Mouse (Mus musculus): Measurements from ENCODE around the gene Sema4a. TPM values are rescaled to one million over a fixed set of nuclear protein-coding genes. Genes with fewer than 3 reads are reported as not detected.

Sema4a gene
- polyA plus RNA-seq, 1 experiment from 2014 or later = 12.2 TPM

- no peak for DNase-seq (ENCODE audit: low spot score)
- H3K4me3 ChIP-seq (ENCODE audit: low read depth, low read length) = peak overlapping the region; percentile 60
Observed at GRCm38 (mm10) chr3:88502031-88502571, 41.1 kb upstream of the Sema4a start.

DNA sequence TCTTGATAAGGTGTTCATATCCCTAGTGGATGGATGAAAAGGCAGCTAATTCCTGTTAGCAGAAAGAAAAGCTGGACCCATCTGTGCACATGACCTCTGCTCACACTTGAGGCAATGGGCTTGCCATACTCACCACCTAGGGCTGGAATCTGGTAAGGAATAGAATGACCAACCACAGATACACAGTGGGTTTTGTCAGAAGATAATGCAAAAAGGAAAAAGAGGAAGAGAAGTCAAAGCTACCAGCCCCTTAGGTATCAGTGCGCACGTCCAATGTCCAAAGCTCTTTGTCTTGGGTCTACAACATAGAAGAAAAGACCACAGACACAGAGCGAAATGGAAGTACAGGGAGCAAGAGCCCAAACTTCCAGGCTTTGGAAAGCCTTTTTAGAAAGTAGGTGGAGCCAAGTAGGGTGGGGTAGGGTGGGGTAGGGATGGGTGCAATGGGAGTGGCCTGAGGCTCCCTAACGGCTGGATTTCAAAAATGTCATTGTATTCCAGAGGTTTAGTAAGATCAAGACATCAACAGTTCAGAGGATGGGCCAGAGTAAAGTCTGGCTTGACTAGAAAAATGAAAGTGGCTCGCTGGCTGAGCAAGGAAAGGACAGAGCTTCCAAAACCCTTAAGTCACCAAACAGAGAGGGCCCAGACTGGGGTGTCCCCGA is 40.5 kb upstream of the Sema4a start:
- no peak for ATAC-seq
- Histone ChIP-seq H3K9ac (ENCODE audit: low read length) (no peak overlapping the region), H3K4me3 (ENCODE audit: low read depth, low read length) (no peak overlapping the region), H3K27ac (ENCODE audit: low read depth, low read length) (no peak overlapping the region), H3K36me3 (ENCODE audit: control insufficient read depth, insufficient read depth, low read length) (no peaks in the 10 kb centered on the region), H3K9me3 (replicated peaks; ENCODE audit: control insufficient read depth, low read length) (no peaks in the 10 kb centered on the region), H3K4me1 (ENCODE audit: control insufficient read depth, insufficient read depth, low read length) (peaks cover 2% of the 10 kb centered on the region; the same call in 1 of the 2 replicates), H3K4me2 (ENCODE audit: low read length) (peak overlapping the region; percentile 99; the same call in 1 of the 2 replicates), H3K27me3 (replicated peaks; ENCODE audit: control insufficient read depth, insufficient read depth, low read length) (no peaks in the 10 kb centered on the region)
- WGBS = 58% methylated on average over 6 of the region's 6 CpGs
- DNase-seq (ENCODE audit: low spot score) = no peak

More at GRCm38 (mm10) chr3:88502031-88502571, 41.1 kb upstream of the Sema4a start:
- Histone ChIP-seq H3K36me3 (ENCODE audit: control insufficient read depth, insufficient read depth, low read length) (no peaks in the 10 kb centered on the region), H3K9me3 (replicated peaks; ENCODE audit: control insufficient read depth, low read length) (no peaks in the 10 kb centered on the region), H3K9ac (ENCODE audit: low read length) (peak overlapping the region; percentile 79), H3K27ac (ENCODE audit: low read depth, low read length) (no peak overlapping the region), H3K4me1 (ENCODE audit: control insufficient read depth, insufficient read depth, low read length) (peaks cover 2% of the 10 kb centered on the region; the same call in 1 of the 2 replicates), H3K4me2 (ENCODE audit: low read length) (peak overlapping the region; percentile 99), H3K27me3 (replicated peaks; ENCODE audit: control insufficient read depth, insufficient read depth, low read length) (no peaks in the 10 kb centered on the region)
- 19% methylated on average over 11 of the region's 11 CpGs for WGBS
- no peak for ATAC-seq

GRCm38 (mm10) chr3:88500655-88501365 is 39.8 kb upstream of the Sema4a start:
- Histone ChIP-seq H3K27ac (ENCODE audit: low read depth, low read length) (no peak overlapping the region), H3K4me3 (ENCODE audit: low read depth, low read length) (no peak overlapping the region), H3K9me3 (replicated peaks; ENCODE audit: control insufficient read depth, low read length) (no peaks in the 10 kb centered on the region), H3K9ac (ENCODE audit: low read length) (no peak overlapping the region), H3K36me3 (ENCODE audit: control insufficient read depth, insufficient read depth, low read length) (no peaks in the 10 kb centered on the region), H3K27me3 (replicated peaks; ENCODE audit: control insufficient read depth, insufficient read depth, low read length) (no peaks in the 10 kb centered on the region), H3K4me2 (ENCODE audit: low read length) (no peak overlapping the region), H3K4me1 (ENCODE audit: control insufficient read depth, insufficient read depth, low read length) (peaks cover 2% of the 10 kb centered on the region; the same call in 1 of the 2 replicates)
- no peak for ATAC-seq
- 38% methylated on average over 4 of the region's 4 CpGs for WGBS
- no peak for DNase-seq (ENCODE audit: low spot score)

GRCm38 (mm10) chr3:88500087-88500486 is 39.1 kb upstream of the Sema4a start:
- WGBS = 83% methylated on average over 7 of the region's 7 CpGs
- Histone ChIP-seq H3K27me3 (replicated peaks; ENCODE audit: control insufficient read depth, insufficient read depth, low read length) (no peaks in the 10 kb centered on the region), H3K36me3 (ENCODE audit: control insufficient read depth, insufficient read depth, low read length) (no peaks in the 10 kb centered on the region), H3K9me3 (replicated peaks; ENCODE audit: control insufficient read depth, low read length) (no peaks in the 10 kb centered on the region), H3K4me3 (ENCODE audit: low read depth, low read length) (no peak overlapping the region), H3K27ac (ENCODE audit: low read depth, low read length) (no peak overlapping the region), H3K9ac (ENCODE audit: low read length) (no peak overlapping the region), H3K4me2 (ENCODE audit: low read length) (no peak overlapping the region), H3K4me1 (ENCODE audit: control insufficient read depth, insufficient read depth, low read length) (peaks cover 2% of the 10 kb centered on the region; the same call in 1 of the 2 replicates)
- no peak for ATAC-seq
- no peak for DNase-seq (ENCODE audit: low spot score)

DNA sequence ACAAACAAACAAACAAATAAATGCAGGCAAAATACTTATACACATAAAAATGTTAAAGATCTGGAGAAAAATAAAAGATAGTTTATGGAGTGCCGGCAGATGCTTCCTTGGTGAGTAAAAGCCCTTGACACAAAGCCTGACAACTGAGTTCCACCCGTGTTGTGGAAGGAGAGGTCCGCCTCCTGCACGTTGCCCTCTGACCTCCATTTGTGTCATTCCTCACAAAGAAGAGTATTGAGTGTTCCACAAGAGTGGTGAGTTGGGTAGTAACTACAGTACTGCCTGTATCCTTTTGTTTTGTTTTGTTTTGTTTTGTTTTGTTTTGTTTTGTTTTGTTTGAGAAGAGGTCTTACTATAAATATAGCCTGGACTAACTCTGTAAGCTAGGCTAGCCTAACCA is 38.6 kb upstream of the Sema4a start:
- peaks cover 2% of the 10 kb centered on the region; the same call in 1 of the 2 replicates for H3K4me1 ChIP-seq (ENCODE audit: control insufficient read depth, insufficient read depth, low read length)
- ATAC-seq = no peak
- DNase-seq (ENCODE audit: low spot score) = no peak
- no peak overlapping the region for H3K4me2 ChIP-seq (ENCODE audit: low read length)
- no peak overlapping the region for H3K27ac ChIP-seq (ENCODE audit: low read depth, low read length)
- H3K9ac ChIP-seq (ENCODE audit: low read length) = no peak overlapping the region
- no peaks in the 10 kb centered on the region for H3K9me3 ChIP-seq (replicated peaks; ENCODE audit: control insufficient read depth, low read length)
- H3K4me3 ChIP-seq (ENCODE audit: low read depth, low read length) = no peak overlapping the region
- H3K36me3 ChIP-seq (ENCODE audit: control insufficient read depth, insufficient read depth, low read length) = no peaks in the 10 kb centered on the region
- WGBS = 76% methylated on average over 4 of the region's 4 CpGs
- no peaks in the 10 kb centered on the region for H3K27me3 ChIP-seq (replicated peaks; ENCODE audit: control insufficient read depth, insufficient read depth, low read length)

DNA sequence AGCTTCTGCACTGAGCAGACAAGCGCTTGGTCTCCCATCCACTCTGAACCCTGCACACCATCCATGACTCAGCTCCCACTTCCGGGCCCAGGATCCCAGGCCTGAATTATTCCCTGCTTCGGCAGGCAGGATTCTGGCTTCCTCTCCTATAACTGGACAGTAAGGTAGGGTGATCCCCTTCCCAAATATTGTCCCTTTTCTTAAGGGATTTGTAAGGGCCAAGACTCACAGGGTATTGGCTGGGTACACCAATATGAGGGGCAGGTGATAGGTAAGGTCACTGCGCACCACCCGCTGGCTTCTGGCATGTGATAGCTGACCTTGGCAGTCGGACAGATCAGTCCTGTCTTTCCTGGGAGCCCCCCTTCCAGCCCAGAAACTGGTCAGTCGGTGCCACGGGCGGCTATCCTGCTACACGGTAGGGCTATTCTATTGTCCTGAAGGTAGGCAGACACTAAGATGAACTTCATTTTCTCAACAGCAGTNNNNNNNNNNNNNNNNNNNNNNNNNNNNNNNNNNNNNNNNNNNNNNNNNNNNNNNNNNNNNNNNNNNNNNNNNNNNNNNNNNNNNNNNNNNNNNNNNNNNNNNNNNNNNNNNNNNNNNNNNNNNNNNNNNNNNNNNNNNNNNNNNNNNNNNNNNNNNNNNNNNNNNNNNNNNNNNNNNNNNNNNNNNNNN is 34.9 kb upstream of the Sema4a start:
- Histone ChIP-seq H3K9me3 (replicated peaks; ENCODE audit: control insufficient read depth, low read length) (no peaks in the 10 kb centered on the region), H3K27ac (ENCODE audit: low read depth, low read length) (no peak overlapping the region), H3K4me1 (ENCODE audit: control insufficient read depth, insufficient read depth, low read length) (peaks cover 11% of the 10 kb centered on the region), H3K9ac (ENCODE audit: low read length) (no peak overlapping the region), H3K4me2 (ENCODE audit: low read length) (no peak overlapping the region), H3K4me3 (ENCODE audit: low read depth, low read length) (no peak overlapping the region), H3K27me3 (replicated peaks; ENCODE audit: control insufficient read depth, insufficient read depth, low read length) (no peaks in the 10 kb centered on the region), H3K36me3 (ENCODE audit: control insufficient read depth, insufficient read depth, low read length) (no peaks in the 10 kb centered on the region)
- 84% methylated on average over 10 of the region's 10 CpGs for WGBS
- ATAC-seq (no peak), DNase-seq (ENCODE audit: low spot score) (no peak)

DNA sequence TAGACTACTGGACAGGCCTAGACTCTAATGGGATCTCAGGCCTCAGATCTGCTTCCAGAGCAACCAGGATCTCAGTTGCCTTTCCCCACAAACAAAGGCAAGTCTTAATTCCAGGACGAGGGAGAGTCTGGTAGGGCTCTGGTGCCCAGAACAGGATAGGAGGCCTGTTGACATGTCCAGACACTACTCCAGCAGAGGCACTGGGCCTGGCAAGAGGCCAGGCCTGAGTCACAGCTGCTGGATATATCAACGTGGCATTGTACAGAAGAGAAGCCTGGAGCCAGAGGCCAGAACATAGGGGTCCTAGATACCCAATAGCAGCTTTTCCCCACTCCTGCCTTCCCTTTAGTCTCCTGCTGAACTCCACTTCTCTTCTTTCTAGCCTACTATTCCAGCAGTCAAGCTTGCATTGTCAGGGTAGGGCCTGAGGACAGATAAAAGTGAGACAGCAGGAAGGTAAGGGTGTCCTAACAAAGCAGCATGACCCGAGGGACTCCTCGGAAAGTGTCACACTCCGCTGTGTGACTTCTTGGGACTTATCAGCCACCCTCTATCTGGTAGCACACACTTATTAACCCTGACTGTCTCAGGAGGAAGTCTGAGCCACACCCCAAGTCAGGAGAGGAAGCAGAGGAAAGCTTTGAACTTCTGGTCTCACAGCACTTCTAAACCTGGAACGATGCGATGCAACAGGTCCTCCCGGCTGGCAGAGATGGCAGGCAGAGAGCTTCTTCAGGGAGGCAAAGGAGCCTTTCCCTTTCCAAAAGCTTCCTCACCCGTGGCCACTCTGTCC is 34.0 kb upstream of the Sema4a start:
- no peak overlapping the region for H3K9ac ChIP-seq (ENCODE audit: low read length)
- H3K4me1 ChIP-seq (ENCODE audit: control insufficient read depth, insufficient read depth, low read length) = peaks cover 11% of the 10 kb centered on the region
- H3K27ac ChIP-seq (ENCODE audit: low read depth, low read length) = no peak overlapping the region
- H3K9me3 ChIP-seq (replicated peaks; ENCODE audit: control insufficient read depth, low read length) = no peaks in the 10 kb centered on the region
- H3K36me3 ChIP-seq (ENCODE audit: control insufficient read depth, insufficient read depth, low read length) = no peaks in the 10 kb centered on the region
- H3K4me3 ChIP-seq (ENCODE audit: low read depth, low read length) = no peak overlapping the region
- no peaks in the 10 kb centered on the region for H3K27me3 ChIP-seq (replicated peaks; ENCODE audit: control insufficient read depth, insufficient read depth, low read length)
- H3K4me2 ChIP-seq (ENCODE audit: low read length) = no peak overlapping the region
- ATAC-seq (no peak), DNase-seq (ENCODE audit: low spot score) (no peak)
- 65% methylated on average over 9 of the region's 9 CpGs for WGBS
